Mouse (Mus musculus) gastrocnemius, adult 2 months (tissue): ENCODE measurements around the gene Tom1l2. TPM values are rescaled to one million over a fixed set of nuclear protein-coding genes. Genes with fewer than 3 reads are reported as not detected.

Experiments used
- DNase-seq: peaks from one replicate; pipeline ENCODE4 v3.0.0; 2022
- H3K27ac ChIP-seq: fragments of 200-600 bp; 2 replicates; pipeline ENCODE4 v1.8.1; 2022; ENCODE audit warnings: mild to moderate bottlenecking
- H3K4me3 ChIP-seq: fragments of 200-600 bp; 2 replicates; pipeline ENCODE4 v1.8.1; 2022; ENCODE audit warnings: mild to moderate bottlenecking, moderate library complexity
- CTCF ChIP-seq: fragments of 200-600 bp; IDR thresholded peaks from 2 replicates; pipeline ENCODE4 v1.8.1; 2022; ENCODE audit warnings: antibody characterized with exemption, mild to moderate bottlenecking, moderate library complexity
- intact Hi-C: fragments of 180-260 bp; cut with DNase I; formaldehyde crosslinking; loops from one replicate; pipeline ENCODE4 v1.15.1; 2025
- total RNA-seq, 2 experiments: library from RNA; stranded (reverse); gene quantifications; 2 replicates each; pipeline ENCODE4 v1.2.3; 2021

Gene Tom1l2
- total RNA-seq, 2 experiments from 2014 or later: 63.7 to 63.9 TPM

DNA sequence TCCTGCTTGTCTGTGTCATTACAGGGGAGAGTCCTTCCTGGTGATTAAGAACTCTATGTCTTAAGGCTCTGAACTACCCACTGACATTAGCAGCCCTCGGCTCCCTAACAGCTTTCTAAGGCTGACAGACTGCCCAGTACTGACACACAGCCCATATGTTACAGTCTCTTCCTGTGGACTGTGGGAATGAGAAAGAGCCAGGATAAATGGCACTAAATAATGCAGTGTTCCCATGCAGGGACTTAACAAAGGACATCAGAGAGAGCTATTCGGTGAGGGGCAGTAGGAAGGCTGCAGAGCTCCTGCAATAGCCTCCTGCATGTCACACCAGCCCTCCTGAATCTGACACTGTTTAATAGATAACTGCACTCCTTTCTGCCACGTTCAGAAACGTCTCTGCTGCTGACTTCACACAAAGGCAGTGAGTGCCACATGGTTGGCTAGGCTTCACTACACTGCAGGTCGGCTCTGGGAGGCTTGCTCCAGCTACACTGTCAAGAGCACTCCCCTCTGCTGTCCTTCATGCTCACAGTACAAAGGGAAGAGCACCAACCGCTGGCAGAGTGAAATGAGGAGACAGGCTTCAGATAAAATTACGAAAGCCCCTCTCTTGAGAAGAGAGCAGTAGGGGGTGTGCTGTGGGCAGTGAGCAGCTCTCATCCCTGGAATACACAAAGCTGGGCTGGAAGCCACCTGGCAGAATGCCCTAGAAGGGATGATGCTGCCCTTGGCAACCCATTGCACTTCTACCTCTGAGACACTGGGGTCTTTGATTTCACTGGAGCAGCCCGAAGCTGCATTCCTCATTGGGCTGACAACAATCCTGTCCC is 41.5 kb downstream of the Tom1l2 start:
- peak; percentile 78 for DNase-seq
- intact Hi-C loops: no loop called here
- Histone ChIP-seq H3K27ac (peak overlapping the region; percentile 67), H3K4me3 (no peak overlapping the region)
- TF ChIP-seq CTCF: no peak

DNA sequence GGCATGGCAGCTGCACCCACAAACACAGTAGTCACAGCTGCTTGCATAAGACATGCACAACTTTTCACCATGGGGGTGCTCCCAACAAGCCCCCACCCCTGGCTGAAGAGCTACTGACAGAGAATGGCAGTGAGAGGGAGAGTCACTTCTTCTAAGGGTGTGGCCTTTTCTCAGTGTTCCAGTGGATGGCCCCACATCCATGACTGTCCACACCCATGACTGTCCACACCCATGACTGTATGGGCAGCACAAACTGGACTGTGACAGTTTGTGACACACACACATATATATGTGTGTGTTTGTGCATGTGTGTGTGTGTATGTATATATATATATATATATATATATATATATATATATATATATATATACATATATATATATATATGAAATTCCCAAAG is 42.8 kb downstream of the Tom1l2 start:
- no peak for TF ChIP-seq CTCF
- Histone ChIP-seq H3K4me3 (no peak overlapping the region), H3K27ac (peak overlapping the region; percentile 75)
- DNase-seq: no peak
- intact Hi-C loops: loop anchor here (2.0 kb wide), 1 partner anchor 23 kb away; no protein-coding TSS in a partner anchor

DNA sequence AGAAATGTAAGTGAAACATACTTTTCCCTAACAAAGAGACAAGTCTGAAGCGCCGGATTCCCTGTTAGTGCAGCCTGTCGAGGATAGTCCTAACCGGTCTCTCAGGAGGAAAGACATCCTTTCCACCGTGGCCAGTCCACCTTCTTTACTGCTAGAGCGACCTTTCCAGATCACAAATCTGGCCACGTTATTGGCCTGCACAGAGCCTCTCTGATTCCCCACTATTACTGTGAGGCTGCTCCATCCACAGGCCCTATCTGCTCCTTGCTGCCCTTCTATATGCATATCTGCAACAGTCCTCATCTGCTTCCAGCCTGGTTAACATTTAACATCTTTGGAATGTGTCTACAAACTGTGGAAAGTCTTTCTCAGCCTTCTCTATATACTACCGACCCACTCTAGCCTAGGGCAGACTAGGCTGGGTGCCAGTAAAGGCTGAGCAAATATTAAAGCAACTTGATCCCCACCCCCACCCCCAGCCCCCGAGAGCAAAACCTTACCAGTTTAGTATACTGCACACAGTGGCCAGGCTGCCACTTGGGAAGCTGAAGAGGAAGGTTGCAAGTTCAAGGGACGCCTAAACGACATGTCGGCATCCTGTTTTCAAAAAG is 44.1 kb downstream of the Tom1l2 start:
- intact Hi-C loops: loop anchor here (2.0 kb wide), 1 partner anchor 24 kb away; no protein-coding TSS in a partner anchor
- no peak for DNase-seq
- no peak for TF ChIP-seq CTCF
- Histone ChIP-seq H3K27ac (peak overlapping the region; percentile 75), H3K4me3 (no peak overlapping the region; the same call in 1 of the 2 replicates)

DNA sequence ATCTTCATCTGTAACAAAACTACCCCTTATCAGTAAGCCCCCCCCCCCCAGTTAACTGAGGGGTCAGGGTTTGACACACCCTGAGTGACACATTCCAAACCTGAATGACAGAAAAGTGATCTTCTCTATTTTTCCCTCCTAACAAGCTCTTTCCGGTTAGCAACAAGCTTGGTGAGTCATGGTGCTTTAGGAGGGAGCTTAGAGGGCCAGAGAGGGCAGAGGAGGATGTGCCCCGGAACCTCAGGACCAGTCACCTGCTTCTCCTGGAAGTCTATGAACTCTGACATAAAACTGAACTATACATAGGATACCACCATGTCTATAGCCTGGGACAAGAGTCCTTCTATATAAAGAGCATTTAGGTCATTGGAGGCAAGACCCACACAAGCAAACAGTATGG is 44.6 kb downstream of the Tom1l2 start:
- no peak for DNase-seq
- no peak for TF ChIP-seq CTCF
- no peak overlapping the region for H3K4me3 ChIP-seq
- peak overlapping the region; percentile 75 for H3K27ac ChIP-seq
- intact Hi-C loops: loop anchor here (2.0 kb wide), 1 partner anchor 25 kb away; no protein-coding TSS in a partner anchor

DNA sequence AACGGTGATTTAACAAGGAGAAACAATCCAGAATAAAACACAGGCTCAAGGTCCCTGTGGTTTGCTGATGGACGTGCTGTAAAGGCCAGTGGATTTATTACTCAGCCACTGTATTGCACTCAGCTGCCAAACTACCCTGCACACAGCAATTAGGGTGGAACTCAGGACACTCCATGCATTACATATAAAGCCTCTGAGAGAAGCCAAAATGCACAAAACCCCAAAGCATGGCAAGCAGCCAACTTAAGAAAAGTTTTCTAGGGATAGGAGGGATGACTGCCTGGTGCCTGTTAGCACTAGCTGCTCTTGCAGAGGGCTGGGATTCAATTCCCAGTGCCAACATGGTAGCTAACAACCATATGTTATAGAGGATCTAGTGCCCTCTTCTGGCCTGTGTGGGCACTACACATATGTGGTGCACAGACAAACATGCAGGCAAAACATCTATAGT is 45.3 kb downstream of the Tom1l2 start:
- Histone ChIP-seq H3K27ac (peak overlapping the region; percentile 75; the same call in 1 of the 2 replicates), H3K4me3 (no peak overlapping the region)
- no peak for DNase-seq
- intact Hi-C loops: no loop called here
- TF ChIP-seq CTCF: peak; percentile 57

DNA sequence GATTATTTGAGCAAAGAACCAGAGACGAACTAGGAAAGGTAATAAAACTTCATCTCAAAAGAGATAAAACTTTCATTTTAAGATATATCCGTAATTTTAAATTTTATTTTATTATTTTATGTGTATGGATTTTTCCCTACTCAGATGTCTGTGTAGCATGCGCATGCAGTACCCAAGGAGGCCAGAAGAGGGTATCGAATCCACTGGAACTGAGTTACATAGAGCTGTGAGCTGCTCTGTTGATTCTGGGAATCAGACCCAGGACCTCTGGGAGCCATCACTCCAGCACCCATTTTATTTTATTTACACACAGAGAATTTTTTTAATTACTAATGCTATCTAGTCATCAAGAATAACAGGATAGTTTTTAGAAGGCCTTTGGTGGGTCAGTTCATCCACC is 45.9 kb downstream of the Tom1l2 start:
- peak; percentile 78 for TF ChIP-seq CTCF
- H3K4me3 ChIP-seq: no peak overlapping the region
- no peak overlapping the region; the same call in 1 of the 2 replicates for H3K27ac ChIP-seq
- peak; percentile 50 for DNase-seq
- intact Hi-C loops: loop anchor here (1.0 kb wide), 1 partner anchor 104 kb away; no protein-coding TSS in a partner anchor

DNA sequence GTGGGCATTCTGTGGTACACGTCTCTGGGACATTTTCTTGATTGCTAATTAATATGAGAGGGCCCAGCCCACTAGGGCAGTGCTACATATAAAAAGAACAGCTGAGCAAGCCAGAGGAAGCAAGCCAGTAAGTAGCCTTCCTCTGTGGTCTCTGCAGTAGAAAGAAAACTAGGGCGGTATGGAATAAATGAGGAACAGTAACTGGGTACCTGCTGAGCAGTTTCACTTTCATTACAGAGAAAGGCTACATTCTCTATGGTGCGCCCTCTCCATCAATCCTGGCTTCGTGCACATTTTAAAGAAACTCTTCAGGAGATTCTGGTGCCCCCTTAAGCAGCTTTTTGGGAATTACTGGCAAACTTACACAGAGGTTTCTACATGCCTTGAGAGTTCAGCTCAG is 47.1 kb downstream of the Tom1l2 start:
- peak overlapping the region; percentile 13; the same call in 1 of the 2 replicates for H3K4me3 ChIP-seq
- intact Hi-C loops: loop anchor here (1.0 kb wide), 1 partner anchor 106 kb away; no protein-coding TSS in a partner anchor
- TF ChIP-seq CTCF: no peak
- DNase-seq: no peak
- H3K27ac ChIP-seq: peak overlapping the region; percentile 61

DNA sequence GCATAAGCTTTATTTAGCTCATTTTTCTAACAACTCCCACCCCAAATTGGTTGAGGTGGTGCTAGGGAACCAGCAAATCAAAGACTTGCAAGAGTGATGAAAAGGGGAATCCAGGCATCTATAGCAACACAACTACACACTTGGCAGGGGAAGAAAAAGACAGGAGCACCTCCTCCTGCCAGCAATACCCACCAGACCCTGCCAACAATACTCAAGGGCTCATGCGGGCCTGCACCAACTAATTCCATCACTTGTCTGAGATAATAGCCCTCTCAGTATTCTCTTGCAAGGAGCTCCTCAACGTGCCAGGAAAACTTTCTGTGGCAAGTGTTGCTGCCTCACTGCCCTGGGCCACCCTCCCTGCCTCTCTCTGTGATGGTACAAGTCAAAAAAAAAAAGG is 49.2 kb downstream of the Tom1l2 start:
- no peak for DNase-seq
- no peak for TF ChIP-seq CTCF
- Histone ChIP-seq H3K27ac (no peak overlapping the region), H3K4me3 (no peak overlapping the region)
- intact Hi-C loops: no loop called here

DNA sequence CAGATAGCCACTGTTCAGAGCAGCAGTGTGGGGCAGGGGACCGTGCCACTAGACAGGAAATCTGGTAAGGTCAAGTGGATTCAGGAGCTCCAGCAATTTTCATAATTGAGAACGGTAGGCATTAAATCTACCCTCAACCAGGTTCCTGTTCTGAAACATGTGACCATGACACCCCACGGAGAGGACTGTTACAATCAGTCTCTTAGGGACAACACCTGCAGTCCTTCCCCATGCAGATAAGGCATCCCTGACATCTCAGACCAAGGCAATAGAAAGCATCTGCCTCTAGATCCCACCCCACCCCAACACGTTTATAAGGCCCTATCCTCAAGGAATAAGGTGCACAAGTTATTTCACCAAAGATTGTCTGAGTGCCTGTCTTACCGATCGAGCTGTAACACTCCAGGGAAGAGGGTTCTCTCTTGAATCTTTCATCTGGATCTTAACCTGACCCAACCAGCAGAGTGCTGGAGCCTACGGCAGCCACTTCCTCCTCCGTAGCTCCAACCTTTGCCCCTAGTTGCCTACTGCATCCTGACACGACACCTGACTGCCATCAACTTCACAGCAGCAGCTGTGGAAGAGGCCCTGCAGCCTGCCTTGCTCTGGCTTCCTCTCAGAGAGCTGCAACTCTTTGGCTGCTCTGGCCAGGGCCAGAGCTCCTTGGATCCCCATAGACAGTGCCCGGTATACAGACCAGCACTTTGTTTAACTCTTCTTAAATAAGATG is 50.2 kb downstream of the Tom1l2 start:
- Histone ChIP-seq H3K27ac (peak overlapping the region; percentile 78), H3K4me3 (no peak overlapping the region; the same call in 1 of the 2 replicates)
- intact Hi-C loops: no loop called here
- no peak for TF ChIP-seq CTCF
- DNase-seq: no peak

DNA sequence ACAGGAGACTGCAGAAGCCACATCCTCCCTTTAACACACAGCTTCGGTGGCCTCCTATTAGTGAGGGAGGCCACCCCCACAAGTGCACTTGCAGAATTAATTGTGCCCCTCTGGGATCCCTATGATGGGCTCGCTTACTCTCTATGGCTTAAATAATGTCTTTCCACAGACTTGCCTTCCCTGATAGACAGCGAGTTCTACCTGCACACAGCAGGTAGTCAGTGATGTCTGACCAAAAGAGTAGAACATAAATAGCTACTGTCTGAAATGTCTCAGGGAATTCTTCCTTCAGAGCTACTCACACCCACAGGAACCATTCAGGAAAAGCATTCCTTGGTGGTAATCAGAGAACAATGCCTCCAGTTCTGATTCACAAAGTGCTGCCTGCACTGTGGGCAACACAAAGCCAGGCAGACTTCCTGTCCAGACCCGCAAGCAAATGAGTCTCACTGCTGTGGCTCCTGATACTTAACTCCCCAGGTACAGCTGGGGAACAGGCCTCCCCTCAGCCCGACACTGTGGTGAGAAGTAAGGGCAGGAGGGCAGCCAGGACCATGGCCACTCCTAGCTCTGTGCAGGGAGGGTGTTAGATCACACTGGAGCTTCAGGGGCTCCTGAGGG is 51.0 kb downstream of the Tom1l2 start:
- intact Hi-C loops: no loop called here
- DNase-seq: no peak
- no peak for TF ChIP-seq CTCF

DNA sequence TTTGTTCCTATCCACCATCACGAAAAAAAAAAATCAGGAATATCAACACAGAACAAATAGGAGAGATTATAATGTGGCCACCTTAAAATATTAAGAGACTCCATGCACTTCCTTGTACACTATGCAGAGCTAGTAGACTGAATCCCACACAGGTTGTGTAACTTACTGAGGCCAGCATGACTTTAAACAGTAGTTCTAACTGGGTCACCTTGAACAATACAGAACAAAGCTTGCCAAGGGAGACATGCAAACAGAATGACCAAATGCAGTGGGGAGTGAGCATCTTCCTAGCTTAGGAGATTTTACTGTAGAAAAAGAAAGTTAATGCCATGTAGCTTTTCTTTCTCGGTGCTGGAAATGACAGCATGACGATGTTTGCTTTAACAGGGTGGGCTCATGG is 52.4 kb downstream of the Tom1l2 start:
- intact Hi-C loops: no loop called here
- no peak for TF ChIP-seq CTCF
- Histone ChIP-seq H3K27ac (peak overlapping the region; percentile 51), H3K4me3 (no peak overlapping the region)
- DNase-seq: no peak

More for the DNA sequence above, 51.0 kb downstream of the Tom1l2 start:
- Histone ChIP-seq H3K4me3 (no peak overlapping the region; the same call in 1 of the 2 replicates), H3K27ac (peak overlapping the region; percentile 78)

DNA sequence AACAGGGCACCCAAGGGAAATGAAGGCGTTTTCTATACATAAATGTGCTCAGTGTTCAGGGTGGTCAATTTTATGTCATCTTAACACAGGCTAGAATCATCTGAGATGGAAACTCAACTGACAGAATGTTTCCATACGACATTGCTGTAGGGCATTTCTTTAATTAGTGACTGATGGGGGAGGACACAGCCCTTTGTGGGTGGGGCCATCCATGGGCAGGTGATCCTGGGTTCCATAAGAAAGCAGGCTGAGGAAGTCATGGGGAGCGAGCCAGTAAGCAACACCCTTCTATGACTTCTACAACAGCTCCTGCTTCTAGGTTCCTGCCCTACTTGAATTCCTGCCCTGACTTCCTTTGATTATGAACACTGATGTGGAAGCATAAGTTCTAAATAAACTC is 54.9 kb downstream of the Tom1l2 start:
- Histone ChIP-seq H3K27ac (no peak overlapping the region), H3K4me3 (no peak overlapping the region)
- no peak for DNase-seq
- intact Hi-C loops: no loop called here
- no peak for TF ChIP-seq CTCF
